Mouse (Mus musculus): ENCODE data around the gene Col18a1.

Col18a1 gene

DNA sequence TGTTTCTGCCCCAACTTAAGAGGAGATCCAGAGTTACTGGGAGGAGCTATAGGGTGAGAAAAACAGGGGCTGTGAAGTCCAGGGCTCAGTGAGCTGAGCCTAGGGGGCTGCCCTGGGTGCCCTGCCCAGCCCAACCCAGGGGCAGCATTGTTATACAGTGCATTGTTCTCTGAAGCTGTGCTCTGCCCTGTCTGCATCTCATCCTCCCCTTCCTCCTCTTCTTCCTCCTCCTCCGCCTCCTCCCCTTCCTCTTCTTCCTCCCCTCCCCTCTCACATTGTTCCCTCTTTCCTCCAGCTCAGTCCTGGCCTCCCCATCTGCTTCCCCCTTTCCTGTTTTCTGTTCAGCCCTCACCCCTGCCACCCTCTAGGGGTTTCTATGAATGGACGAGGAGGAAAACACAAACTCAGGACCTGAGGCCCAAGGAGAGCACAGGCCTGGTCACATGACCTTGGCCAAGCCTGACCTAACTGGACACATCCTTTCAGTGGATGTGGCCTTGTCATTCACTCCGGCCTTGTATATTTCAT lies 16.5 kb upstream of the Col18a1 start:
- DNase-seq (ENCODE audit: low spot score in 2 of 2) = no peak

DNA sequence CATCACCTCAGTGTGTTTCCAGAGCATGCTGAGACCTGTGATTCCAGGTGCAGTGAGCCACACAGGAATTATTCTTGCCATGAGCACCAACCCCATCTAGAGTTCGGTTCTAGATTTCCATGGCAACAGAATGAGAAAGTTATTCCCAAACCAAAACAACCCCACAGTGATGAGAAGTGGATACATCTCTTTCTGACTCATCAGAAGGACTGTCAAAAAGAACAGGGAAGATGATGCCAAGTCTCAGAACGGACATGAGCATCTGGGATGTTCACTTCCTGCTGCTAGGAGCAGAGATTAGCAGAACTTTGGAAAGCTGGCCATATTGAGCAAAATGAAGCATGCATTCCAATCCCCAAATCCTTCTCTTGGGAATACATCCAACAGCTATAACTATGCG lies 13.8 kb upstream of the Col18a1 start:
- no peak for DNase-seq (ENCODE audit: low spot score in 2 of 2)

DNA sequence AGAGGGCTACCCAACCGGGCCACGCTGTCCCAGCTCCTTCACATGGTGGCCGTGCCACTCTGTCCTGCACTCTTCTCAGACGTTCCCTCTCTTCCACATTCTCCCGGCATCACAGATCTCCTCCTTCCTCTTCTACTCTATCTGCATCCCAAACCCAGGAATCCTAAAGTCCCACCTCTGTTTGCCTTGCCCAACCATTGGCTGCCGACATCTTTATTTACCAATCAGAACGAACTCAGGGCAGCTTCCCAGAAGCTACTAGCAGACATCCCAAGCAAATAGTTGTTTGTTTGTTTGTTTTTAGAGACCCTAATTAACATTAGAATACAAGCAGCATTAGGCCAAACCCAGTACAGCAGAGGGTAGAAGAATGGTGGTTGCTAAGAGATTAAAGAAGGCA lies 12.3 kb upstream of the Col18a1 start:
- no peak for DNase-seq (ENCODE audit: low spot score in 2 of 2)

GRCm38 (mm10) chr10:77170400-77170799 lies 4.1 kb upstream of the Col18a1 start:
- DNase-seq (ENCODE audit: low spot score in 2 of 2) = no peak

GRCm38 (mm10) chr10:77165318-77165945 lies 916 bp downstream of the Col18a1 start:
- DNase-seq (ENCODE audit: low spot score in 2 of 2) = no peak

GRCm38 (mm10) chr10:77164437-77165052 lies 1.8 kb downstream of the Col18a1 start:
- no peak for DNase-seq (ENCODE audit: low spot score in 2 of 2)

DNA sequence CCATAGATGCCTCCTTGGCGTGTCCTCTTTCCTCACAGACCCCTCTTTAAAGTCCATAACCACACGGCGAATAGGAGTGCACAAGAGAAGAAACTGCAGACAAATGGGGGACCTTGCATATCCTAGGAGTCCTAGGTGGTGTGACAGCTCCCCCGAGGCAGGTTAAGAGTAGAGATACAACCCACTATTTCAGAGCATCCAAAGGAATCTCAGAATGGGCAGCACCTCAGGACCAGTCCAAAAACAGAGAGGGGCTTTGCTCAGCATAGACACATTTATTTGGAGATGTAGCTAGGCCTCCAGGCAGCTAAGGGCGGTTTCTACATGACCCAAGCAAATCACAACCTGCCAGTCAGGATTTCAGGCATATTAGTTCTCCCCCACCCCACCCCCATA lies 2.3 kb downstream of the Col18a1 start:
- no peak for DNase-seq (ENCODE audit: low spot score in 2 of 2)

GRCm38 (mm10) chr10:77163392-77163977 lies 2.9 kb downstream of the Col18a1 start:
- no peak for DNase-seq (ENCODE audit: low spot score in 2 of 2)

DNA sequence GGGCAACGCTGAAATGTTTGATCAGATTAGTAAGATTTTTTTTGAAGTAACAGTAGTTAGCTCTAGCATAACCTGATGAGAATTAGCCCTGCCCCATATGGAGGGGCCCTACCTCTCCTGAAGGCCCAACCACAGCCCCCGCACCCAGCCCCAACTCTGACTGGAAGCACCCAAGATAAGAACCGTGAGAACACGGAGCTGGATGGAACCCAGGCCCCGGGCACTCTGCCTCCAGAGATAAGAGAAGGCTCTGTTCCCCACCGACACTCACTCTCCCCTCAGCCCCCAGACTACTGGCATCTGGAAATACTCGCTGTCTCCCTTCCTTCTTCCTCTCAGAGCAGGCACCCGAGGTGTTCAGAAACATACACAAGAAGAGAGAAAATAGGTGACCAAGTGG lies 6.8 kb downstream of the Col18a1 start:
- no peak for DNase-seq (ENCODE audit: low spot score in 2 of 2)

GRCm38 (mm10) chr10:77158948-77159347 lies 7.4 kb downstream of the Col18a1 start:
- DNase-seq (ENCODE audit: low spot score in 2 of 2) = no peak

DNA sequence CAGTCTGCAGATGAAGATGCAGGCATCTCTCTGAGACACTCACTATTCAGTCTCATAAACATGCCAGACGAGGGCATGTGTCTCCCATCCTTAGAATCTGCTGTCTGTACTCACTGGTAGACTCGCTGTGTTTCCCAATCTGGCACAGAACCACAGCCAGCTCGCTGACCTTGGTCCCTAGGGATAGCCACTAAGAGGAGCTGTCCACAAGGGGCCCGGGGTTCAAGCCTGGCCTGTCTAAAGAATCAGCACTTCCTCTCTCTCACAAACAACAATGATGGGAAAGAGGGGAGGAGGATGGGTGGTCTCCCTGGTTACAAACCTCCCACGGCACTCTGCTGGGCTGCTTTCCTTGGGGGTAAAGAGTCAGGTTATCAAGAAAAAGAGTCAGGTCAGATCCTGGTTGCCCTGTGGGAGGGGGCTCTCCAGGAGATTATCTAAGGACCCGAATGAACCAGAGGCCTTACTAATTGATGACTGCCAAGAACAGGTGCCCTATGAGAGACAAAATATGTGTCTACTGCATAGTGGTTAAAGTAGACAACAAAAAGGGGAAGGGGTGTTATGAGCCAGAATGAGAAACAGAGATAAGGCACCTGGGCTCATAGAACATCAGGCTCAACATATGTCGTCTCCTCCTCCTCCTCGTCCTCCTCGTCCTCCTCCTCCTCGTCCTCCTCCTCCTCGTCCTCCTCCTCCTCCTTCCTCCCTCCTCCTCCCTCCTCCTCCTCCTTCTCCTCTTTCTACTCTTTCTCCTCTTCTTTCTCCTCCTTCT lies 8.9 kb downstream of the Col18a1 start:
- DNase-seq (ENCODE audit: low spot score in 2 of 2) = no peak

- no peak for DNase-seq (ENCODE audit: low spot score in 2 of 2)
Measured at GRCm38 (mm10) chr10:77152178-77152621, 14.1 kb downstream of the Col18a1 start.

DNA sequence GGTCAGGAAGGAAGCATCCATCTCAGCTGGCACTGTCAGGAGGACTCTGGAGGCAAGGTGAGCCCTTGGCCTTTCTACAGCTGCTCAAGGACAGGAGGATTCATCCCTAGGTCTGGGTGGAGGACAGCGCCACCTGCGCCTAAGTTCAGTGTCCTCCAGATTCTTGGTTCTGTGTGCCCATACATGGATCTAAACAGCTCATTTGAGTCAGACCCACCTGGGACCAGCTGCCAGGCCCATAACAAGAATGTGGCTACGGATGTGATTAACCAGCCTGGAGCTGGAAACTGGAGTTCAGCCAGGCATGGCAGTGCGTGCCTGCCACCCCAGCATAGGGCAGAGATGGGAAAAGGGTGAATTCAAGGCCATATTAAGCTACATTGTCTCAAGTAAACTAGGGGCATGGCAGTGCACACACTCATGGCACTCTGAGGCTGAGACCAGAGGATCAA lies 14.8 kb downstream of the Col18a1 start:
- no peak for DNase-seq (ENCODE audit: low spot score in 2 of 2)

DNA sequence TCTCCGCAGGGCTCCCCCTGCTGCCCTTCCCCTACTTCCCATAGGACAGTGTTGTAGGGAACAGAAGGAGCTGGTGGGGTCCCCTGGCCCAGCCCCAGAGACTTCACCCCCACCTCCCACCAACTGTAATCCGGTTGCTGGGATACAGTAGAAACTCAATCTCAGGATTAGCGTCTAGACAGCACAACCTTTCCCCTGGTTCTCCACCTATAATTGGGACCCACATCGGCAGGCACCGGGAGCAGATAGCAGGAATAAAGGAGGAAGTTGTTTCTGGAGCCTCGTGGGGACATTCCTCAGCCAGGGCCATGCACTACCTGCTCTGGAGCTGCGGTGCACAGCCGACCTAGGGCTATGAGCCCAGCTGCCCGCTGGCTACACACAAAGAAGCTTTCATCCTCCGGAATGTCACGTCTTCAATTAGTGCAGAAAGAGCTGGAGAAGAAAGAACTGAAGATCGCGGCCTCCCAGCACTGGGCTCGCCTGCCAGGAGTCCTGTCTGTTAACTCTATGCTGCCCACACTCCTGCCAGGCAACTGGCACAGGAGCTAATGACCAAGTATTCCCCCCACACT lies 15.3 kb downstream of the Col18a1 start:
- DNase-seq (ENCODE audit: low spot score in 2 of 2) = no peak

- DNase-seq (ENCODE audit: low spot score in 2 of 2) = no peak
Measured at GRCm38 (mm10) chr10:77150016-77150415, 16.3 kb downstream of the Col18a1 start.

GRCm38 (mm10) chr10:77147545-77147944 lies 18.8 kb downstream of the Col18a1 start:
- DNase-seq (ENCODE audit: low spot score in 2 of 2) = no peak

DNA sequence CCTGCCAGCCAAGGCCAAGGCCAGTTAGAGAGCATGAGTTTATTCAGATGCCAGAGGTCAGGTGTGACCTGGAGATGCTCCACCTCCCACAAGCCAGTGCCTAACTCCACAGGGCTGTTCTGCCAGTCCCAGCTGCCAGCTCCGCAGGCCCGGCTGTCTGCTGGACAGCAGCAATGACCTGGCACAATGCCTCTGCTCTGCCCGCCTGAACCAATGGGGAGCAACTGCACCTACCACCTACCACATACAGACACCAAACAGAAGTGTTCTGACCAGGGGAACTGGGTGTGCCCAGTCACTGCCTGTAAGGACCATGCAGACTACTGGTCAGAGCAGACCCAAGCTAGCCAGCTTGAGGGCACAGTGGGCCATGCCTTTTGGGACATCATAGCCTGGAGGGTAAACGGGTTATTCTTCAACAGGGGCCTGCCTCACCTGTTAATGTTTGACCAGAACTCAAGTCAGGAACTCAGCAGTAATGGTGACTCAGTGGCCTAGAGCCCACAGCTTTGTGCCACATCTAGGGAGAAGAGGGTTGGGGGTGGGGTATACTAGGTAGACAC lies 19.4 kb downstream of the Col18a1 start:
- no peak for DNase-seq (ENCODE audit: low spot score in 2 of 2)

GRCm38 (mm10) chr10:77145946-77146345 lies 20.4 kb downstream of the Col18a1 start:
- DNase-seq (ENCODE audit: low spot score in 2 of 2) = no peak

- DNase-seq (ENCODE audit: low spot score in 2 of 2) = no peak
Measured at GRCm38 (mm10) chr10:77144372-77144771, 22.0 kb downstream of the Col18a1 start.

DNA sequence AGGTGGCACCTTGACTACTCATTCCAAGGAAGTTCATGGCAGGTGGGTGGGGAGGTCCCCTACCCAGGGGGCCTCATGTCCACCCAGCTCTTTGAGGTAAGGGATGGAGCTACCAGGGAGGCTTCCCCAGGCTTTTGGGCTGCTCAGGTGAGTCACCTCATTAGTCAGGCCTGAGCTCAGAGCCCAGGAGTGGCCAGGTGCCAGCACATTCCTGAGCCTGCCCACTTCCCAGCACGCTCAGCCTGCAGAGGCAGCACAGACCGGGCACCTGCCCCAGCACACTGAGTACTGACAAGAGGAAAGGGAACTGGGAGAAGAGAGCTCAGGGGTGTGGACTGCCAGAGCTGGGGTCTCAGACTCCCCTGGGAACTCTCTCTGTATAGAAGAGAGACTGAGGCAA lies 24.0 kb downstream of the Col18a1 start:
- no peak for DNase-seq (ENCODE audit: low spot score in 2 of 2)

DNA sequence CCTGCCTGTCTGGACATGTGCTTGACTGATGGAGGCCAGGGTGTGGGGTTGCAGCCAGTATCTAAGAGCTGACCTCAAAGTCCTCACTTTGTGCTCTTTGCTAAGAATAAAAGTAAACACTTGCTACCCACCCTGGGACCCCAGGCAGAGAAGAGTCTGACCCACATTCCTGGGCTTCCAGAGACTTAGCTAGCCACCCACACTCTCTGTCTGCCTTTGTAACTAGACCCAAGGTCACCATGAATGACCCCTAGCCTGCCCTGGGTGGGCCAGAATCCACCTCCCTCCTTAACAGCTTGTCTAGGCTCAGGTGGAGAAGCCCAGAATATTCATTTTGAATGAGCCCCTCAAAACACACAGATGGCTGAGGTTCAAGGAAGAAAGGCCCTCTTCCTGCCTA lies 28.0 kb downstream of the Col18a1 start:
- DNase-seq (ENCODE audit: low spot score in 2 of 2) = no peak

DNA sequence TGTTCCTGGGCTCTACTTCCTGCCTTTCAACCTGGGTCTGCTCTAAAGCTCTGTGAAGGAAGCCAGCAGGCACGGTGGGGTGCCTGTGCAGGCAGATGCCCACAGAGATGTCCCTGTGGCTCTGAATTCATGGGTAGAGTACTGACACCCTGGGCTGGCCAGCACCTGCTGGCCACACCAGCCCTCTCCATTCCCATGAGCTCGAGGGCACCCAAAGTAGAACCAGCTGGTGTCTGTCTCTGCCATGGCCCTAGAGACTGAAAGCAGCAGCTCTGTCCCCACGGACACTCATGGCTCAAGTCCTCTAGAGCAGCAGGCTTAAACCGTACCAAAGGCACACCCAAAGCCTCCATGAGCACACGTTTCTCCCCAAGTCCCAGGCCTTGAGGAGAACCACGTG lies 30.1 kb downstream of the Col18a1 start:
- no peak for DNase-seq (ENCODE audit: low spot score in 2 of 2)

Measured in frontal cortex, postnatal 25 days (tissue).